Mouse (Mus musculus) ovary, postnatal 10 days (tissue): Measurements from ENCODE around the gene Psmb7.

Experiments used
- DNase-seq: peaks from one replicate; pipeline ENCODE4 v3.0.0; 2022; ENCODE audit warnings: low spot score

The Psmb7 gene

GRCm38 (mm10) chr2:38643625-38644427 is at the start of gene Psmb7:
TSS of gene Psmb7 (minus strand) at chr2:38644087.
- peak; percentile 51 for DNase-seq

- no peak for DNase-seq
Observed at GRCm38 (mm10) chr2:38691542-38691941, 47.7 kb upstream of the Psmb7 start.

GRCm38 (mm10) chr2:38689881-38690280 is 46.0 kb upstream of the Psmb7 start:
- no peak for DNase-seq

GRCm38 (mm10) chr2:38688791-38689520 is 45.1 kb upstream of the Psmb7 start:
- DNase-seq, result no peak

- DNase-seq, result no peak
Observed at GRCm38 (mm10) chr2:38685746-38686145, 41.9 kb upstream of the Psmb7 start.

- no peak for DNase-seq
Observed at GRCm38 (mm10) chr2:38683083-38683482, 39.2 kb upstream of the Psmb7 start.

- no peak for DNase-seq
Observed at GRCm38 (mm10) chr2:38682209-38682608, 38.3 kb upstream of the Psmb7 start.

GRCm38 (mm10) chr2:38678947-38679346 is 35.1 kb upstream of the Psmb7 start:
- DNase-seq, result no peak

- DNase-seq, result no peak
Observed at GRCm38 (mm10) chr2:38675366-38675969, 31.6 kb upstream of the Psmb7 start.

- no peak for DNase-seq
Observed at GRCm38 (mm10) chr2:38672496-38672895, 28.6 kb upstream of the Psmb7 start.

- DNase-seq, result no peak
Observed at GRCm38 (mm10) chr2:38668802-38669580, 25.1 kb upstream of the Psmb7 start.

- no peak for DNase-seq
Observed at GRCm38 (mm10) chr2:38661398-38661797, 17.5 kb upstream of the Psmb7 start.

GRCm38 (mm10) chr2:38658338-38658836 is 14.5 kb upstream of the Psmb7 start:
- DNase-seq, result peak; percentile 51

GRCm38 (mm10) chr2:38653694-38654093 is 9.8 kb upstream of the Psmb7 start:
- DNase-seq, result no peak

- DNase-seq, result no peak
Observed at GRCm38 (mm10) chr2:38653293-38653619, 9.4 kb upstream of the Psmb7 start.

GRCm38 (mm10) chr2:38652565-38653292 is 8.8 kb upstream of the Psmb7 start:
- DNase-seq, result no peak

- DNase-seq, result no peak
Observed at GRCm38 (mm10) chr2:38652098-38652497, 8.2 kb upstream of the Psmb7 start.

- no peak for DNase-seq
Observed at GRCm38 (mm10) chr2:38650340-38650739, 6.5 kb upstream of the Psmb7 start.

GRCm38 (mm10) chr2:38647661-38648060 is 3.8 kb upstream of the Psmb7 start:
- no peak for DNase-seq

- no peak for DNase-seq
Observed at GRCm38 (mm10) chr2:38647201-38647606, 3.3 kb upstream of the Psmb7 start.

GRCm38 (mm10) chr2:38645936-38646335 is 2.0 kb upstream of the Psmb7 start:
- no peak for DNase-seq
